Mouse (Mus musculus): ENCODE results near the gene Asb10. TPM values are rescaled to one million over a fixed set of nuclear protein-coding genes. Genes with fewer than 3 reads are reported as not detected.

Asb10 gene
- 0.23 and 0.30 TPM in 2 replicates for polyA plus RNA-seq (2014; fragmentation: Nextera tagmentation; extraction: Ambion mirVana)

DNA sequence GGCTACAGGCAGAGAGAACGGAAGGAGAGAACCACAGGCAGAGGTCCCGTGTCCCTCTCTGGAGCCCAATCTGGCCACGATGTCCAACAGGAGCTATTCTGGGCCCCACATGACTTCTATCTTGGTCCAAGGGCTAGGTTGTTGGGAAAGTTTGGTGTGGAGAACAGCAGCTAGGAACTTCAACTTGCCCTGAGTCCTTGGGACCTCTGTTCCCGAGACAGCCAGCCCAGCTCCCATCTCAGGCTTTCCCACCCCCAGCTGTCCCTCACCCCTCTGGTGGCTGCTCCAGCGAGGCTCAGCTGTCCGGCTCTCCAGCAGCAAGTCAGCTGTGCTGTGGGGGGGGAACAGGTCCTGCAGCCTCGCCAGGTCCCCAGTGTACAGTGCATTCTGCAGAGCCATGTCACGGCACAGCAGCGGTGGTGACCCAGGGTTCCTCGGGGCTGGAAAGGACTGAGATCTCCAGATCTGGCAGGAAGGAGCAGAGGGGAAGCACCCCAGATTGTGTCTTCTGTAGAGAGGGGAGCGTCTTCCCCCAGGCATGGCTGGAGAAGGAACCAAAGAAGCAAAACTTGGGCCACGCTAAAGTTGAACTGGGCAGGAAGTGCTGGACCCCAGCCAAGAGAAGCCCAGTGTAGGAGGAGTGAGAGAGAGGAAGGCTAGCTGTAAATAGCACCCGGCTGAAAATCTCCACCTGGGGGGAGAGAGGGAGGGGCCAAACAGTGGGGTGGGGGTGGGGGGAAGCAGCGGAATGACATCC is at the start of gene Asb10:
TSS of gene Asb10 (minus strand) at position 592 of the 757 bp plus-strand sequence.
- Histone ChIP-seq H3K36me3 (ENCODE audit: control insufficient read depth, insufficient read depth, low read length) (no peaks in the 10 kb centered on the region), H3K4me3 (ENCODE audit: low read depth, low read length) (no peak within 1 kb of the TSS), H3K4me1 (replicated peaks; ENCODE audit: control insufficient read depth, insufficient read depth, low read length) (peaks cover 8% of the 10 kb centered on the region; the same call in 1 of the 2 replicates), H3K4me2 (peak within 1 kb of the TSS; percentile 39), H3K9ac (ENCODE audit: low read depth, low read length) (no peak within 1 kb of the TSS), H3K27me3 (replicated peaks; ENCODE audit: control insufficient read depth, insufficient read depth, low read length) (peaks cover 22% of the 10 kb centered on the region), H3K9me3 (ENCODE audit: control insufficient read depth, low read length) (no peaks in the 10 kb centered on the region), H3K27ac (ENCODE audit: low read depth, low read length) (no peak within 1 kb of the TSS)
- WGBS = 21% methylated on average over 14 of the region's 14 CpGs
- DNase-seq (ENCODE audit: low spot score) (no peak), ATAC-seq (replicated peaks; ENCODE audit: low FRiP score) (no peak)

DNA sequence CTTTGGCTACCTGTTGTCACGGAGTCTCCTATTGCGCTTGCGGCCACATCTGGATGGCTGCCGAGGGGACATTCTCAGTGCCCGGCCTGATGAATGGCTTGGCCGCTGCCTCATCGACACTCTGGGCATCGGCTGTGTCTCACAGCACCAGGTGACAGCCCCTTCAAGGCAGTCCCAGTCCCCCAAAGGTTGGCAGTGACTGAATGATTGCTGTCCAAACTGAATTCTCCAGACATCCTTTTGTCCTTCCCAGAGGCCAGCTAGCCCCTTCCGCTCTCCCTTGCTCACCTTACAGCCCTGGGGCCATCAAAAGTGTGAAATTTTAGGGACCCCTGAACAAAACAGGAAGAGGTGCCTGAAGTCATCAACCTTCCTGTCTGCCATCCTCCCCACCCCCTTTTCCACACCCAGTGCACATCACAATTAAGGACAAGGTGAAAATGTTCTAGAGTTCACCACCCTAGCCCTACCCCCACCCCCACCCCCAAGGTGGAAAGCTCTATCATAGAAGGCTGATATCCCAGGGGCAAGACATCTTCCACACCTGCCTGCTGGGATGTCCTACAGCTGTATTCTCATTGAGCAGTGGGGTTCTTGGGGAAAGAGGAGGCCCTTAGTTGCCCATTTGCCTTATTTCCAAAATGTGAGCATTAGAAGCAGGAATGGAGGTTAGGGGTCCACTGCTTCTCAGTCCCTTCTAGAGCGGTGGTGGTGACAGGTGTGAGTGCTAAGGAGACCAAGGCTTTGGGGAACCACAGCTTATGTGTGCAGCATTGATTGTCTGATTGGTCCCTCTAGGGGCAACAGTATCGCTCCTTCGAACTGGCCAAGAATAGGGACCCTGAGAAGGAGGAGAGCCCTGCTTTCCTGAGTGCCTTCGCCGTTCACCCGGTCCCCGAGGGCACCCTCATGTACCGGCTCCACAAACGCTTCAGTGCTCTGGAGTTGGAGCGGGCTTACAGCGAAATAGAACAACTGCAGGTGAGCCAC is 49.0 kb upstream of the Asb10 start:
- ATAC-seq (replicated peaks; ENCODE audit: low FRiP score) = no peak
- H3K27me3 ChIP-seq (replicated peaks; ENCODE audit: control insufficient read depth, insufficient read depth, low read length) = peaks cover 4% of the 10 kb centered on the region; the same call in 1 of the 2 replicates
- no peaks in the 10 kb centered on the region for H3K9me3 ChIP-seq (ENCODE audit: control insufficient read depth, low read length)
- no peak overlapping the region for H3K4me2 ChIP-seq
- 0 out of 2 replicates have a peak overlapping the region, but pooled peaks have one; percentile 5 for H3K4me3 ChIP-seq (ENCODE audit: low read depth, low read length)
- no peak overlapping the region for H3K27ac ChIP-seq (ENCODE audit: low read depth, low read length)
- peaks cover 13% of the 10 kb centered on the region; the same call in 1 of the 2 replicates for H3K36me3 ChIP-seq (ENCODE audit: control insufficient read depth, insufficient read depth, low read length)
- DNase-seq (ENCODE audit: low spot score) = no peak
- peaks cover 38% of the 10 kb centered on the region for H3K4me1 ChIP-seq (replicated peaks; ENCODE audit: control insufficient read depth, insufficient read depth, low read length)
- no peak overlapping the region for H3K9ac ChIP-seq (ENCODE audit: low read depth, low read length)
- WGBS = 87% methylated on average over 20 of the region's 20 CpGs

DNA sequence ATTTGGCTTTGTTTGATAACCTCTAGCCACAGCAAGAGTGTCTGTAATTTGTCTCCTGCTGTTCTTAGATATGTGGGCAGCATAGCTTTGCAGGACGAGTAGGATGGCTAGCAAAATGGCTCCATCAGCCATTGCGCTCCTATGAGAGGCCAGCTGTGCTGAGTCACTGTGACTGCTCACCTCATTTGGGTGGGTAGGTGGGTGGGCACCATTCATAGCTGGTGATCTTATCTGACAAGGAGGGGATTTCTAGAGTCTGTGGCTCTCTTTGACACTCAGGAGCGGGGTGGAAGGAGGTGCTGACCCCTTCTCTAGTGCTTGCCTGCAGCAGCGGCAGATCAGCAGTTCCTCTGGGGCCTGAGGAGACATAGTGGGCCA is 46.4 kb upstream of the Asb10 start:
- peak overlapping the region; percentile 58 for H3K27ac ChIP-seq (ENCODE audit: low read depth, low read length)
- DNase-seq (ENCODE audit: low spot score) (no peak), ATAC-seq (replicated peaks; ENCODE audit: low FRiP score) (peak; percentile 61)
- peak overlapping the region; percentile 86 for H3K4me2 ChIP-seq
- no peaks in the 10 kb centered on the region for H3K9me3 ChIP-seq (ENCODE audit: control insufficient read depth, low read length)
- H3K27me3 ChIP-seq (replicated peaks; ENCODE audit: control insufficient read depth, insufficient read depth, low read length) = no peaks in the 10 kb centered on the region; the same call in 1 of the 2 replicates
- H3K4me1 ChIP-seq (replicated peaks; ENCODE audit: control insufficient read depth, insufficient read depth, low read length) = peaks cover 33% of the 10 kb centered on the region
- H3K36me3 ChIP-seq (ENCODE audit: control insufficient read depth, insufficient read depth, low read length) = 0 out of 2 replicates have a peak, but pooled peaks cover 9% of the 10 kb centered on the region
- H3K4me3 ChIP-seq (ENCODE audit: low read depth, low read length) = peak overlapping the region; percentile 70
- 20% methylated on average over 4 of the region's 4 CpGs for WGBS
- peak overlapping the region; percentile 70 for H3K9ac ChIP-seq (ENCODE audit: low read depth, low read length)

DNA sequence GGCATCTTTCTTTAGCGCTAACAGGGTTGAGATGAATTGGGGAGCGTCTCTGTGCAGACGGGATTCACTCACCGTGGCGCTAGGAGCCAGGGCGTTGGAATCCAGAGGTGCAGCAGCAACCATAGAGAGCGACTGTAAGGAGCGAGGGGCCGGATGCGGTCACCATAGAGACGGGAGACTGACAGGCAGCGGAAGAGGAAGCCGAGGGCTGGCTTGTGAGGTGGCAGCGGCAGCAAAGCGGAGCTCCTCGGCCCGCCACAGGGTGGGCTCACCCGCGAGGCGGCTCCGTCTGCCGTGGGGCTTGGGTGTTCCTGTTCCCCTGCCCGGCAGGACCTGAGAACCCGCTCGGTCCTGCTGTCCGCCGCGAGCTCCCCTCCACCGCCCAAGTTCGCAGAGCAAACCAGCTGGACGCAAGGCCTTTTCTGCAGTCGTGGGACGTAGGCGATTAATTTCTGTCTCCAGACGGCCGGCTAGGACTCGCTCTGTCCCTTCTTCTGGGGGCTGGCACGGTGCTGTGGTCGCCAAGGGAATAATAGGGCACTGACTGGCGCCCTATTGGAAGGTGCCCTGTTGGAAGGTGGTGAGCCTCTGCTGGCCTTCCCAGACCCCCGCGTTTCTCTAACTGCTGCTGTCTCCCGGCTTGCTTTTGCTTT is 45.9 kb upstream of the Asb10 start, which contains the start of gene Chpf2:
TSS of gene Chpf2 (plus strand) at position 195 of the 653 bp plus-strand sequence.
- peak; percentile 84 for DNase-seq (ENCODE audit: low spot score)
- H3K36me3 ChIP-seq (ENCODE audit: control insufficient read depth, insufficient read depth, low read length) = 0 out of 2 replicates have a peak, but pooled peaks cover 6% of the 10 kb centered on the region
- peak within 1 kb of the TSS; percentile 86 for H3K4me2 ChIP-seq
- H3K9ac ChIP-seq (ENCODE audit: low read depth, low read length) = peak within 1 kb of the TSS; percentile 70
- ATAC-seq (replicated peaks; ENCODE audit: low FRiP score) = peak; percentile 90
- no peaks in the 10 kb centered on the region for H3K9me3 ChIP-seq (ENCODE audit: control insufficient read depth, low read length)
- peaks cover 28% of the 10 kb centered on the region for H3K4me1 ChIP-seq (replicated peaks; ENCODE audit: control insufficient read depth, insufficient read depth, low read length)
- H3K27ac ChIP-seq (ENCODE audit: low read depth, low read length) = peak within 1 kb of the TSS; percentile 58
- H3K27me3 ChIP-seq (replicated peaks; ENCODE audit: control insufficient read depth, insufficient read depth, low read length) = no peaks in the 10 kb centered on the region
- peak within 1 kb of the TSS; percentile 70 for H3K4me3 ChIP-seq (ENCODE audit: low read depth, low read length)
- under 1% methylated on average over 43 of the region's 43 CpGs for WGBS

DNA sequence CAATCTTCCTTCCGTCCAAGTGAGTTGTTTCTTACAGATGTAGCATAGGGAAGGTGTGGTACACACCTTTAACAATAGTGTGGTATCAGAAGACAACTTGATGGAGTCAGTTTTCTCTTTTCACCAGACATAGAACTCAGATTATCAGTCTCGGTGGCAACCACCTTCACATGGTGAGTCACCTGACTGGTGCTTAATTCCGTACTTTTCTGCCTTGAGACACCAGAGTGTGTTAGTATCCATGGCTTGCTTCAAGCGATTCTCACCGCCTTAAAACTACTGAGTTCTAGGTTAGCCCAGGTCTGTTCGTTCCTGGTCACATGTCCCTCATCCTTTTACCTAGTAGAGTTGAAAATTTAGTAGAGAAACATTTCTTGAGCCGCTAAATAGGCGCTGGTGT is 45.3 kb upstream of the Asb10 start:
- ATAC-seq (replicated peaks; ENCODE audit: low FRiP score) (no peak), DNase-seq (ENCODE audit: low spot score) (no peak)
- no peaks in the 10 kb centered on the region for H3K27me3 ChIP-seq (replicated peaks; ENCODE audit: control insufficient read depth, insufficient read depth, low read length)
- H3K9me3 ChIP-seq (ENCODE audit: control insufficient read depth, low read length) = no peaks in the 10 kb centered on the region
- 14% methylated on average over 8 of the region's 8 CpGs for WGBS
- peak overlapping the region; percentile 70 for H3K9ac ChIP-seq (ENCODE audit: low read depth, low read length)
- H3K4me2 ChIP-seq = peak overlapping the region; percentile 86
- H3K36me3 ChIP-seq (ENCODE audit: control insufficient read depth, insufficient read depth, low read length) = 0 out of 2 replicates have a peak, but pooled peaks cover 4% of the 10 kb centered on the region
- peak overlapping the region; percentile 70 for H3K4me3 ChIP-seq (ENCODE audit: low read depth, low read length)
- peaks cover 23% of the 10 kb centered on the region for H3K4me1 ChIP-seq (replicated peaks; ENCODE audit: control insufficient read depth, insufficient read depth, low read length)
- peak overlapping the region; percentile 58; the same call in 1 of the 2 replicates for H3K27ac ChIP-seq (ENCODE audit: low read depth, low read length)

DNA sequence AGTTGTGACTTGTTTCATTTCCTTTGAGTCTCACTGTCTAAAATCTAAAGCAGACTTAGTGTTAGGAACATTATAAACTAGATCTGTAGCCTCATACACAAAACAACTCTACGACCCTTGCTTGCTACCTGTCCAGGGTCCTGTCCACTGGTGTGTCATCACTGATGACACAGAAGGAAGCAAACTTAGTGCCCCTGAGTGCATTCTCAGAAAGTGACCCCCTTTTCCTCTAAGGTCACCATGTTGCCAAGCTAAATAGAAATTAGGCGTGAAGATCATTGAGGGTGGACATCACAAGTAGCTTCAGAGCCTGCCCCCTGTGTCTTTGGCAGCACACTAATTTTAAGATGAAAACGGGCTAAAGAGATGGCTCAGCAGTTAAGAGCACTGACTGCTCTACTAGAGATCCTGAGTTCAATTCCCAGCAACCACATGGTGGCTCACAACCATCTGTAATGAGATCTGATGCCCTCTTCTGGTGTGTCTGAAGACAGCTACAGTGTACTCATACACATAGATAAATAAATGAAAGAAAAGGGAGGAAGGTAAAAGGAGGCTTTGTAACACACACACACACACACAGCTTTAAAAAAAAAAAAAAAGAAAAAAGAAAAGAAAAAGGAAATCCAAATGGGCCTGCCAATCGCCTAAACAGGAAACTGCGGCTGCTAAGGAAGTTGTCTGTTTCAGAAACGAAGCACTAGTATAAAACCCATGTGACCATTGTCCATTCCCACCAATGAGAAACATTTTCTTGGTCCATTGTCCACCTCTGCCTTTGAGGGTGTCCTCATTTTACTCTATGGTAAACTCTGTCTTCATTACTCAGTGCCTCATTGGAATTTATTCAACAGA is 37.6 kb upstream of the Asb10 start:
- WGBS = 41% methylated on average over 6 of the region's 6 CpGs
- peaks cover 14% of the 10 kb centered on the region for H3K36me3 ChIP-seq (ENCODE audit: control insufficient read depth, insufficient read depth, low read length)
- no peak for ATAC-seq (replicated peaks; ENCODE audit: low FRiP score)

DNA sequence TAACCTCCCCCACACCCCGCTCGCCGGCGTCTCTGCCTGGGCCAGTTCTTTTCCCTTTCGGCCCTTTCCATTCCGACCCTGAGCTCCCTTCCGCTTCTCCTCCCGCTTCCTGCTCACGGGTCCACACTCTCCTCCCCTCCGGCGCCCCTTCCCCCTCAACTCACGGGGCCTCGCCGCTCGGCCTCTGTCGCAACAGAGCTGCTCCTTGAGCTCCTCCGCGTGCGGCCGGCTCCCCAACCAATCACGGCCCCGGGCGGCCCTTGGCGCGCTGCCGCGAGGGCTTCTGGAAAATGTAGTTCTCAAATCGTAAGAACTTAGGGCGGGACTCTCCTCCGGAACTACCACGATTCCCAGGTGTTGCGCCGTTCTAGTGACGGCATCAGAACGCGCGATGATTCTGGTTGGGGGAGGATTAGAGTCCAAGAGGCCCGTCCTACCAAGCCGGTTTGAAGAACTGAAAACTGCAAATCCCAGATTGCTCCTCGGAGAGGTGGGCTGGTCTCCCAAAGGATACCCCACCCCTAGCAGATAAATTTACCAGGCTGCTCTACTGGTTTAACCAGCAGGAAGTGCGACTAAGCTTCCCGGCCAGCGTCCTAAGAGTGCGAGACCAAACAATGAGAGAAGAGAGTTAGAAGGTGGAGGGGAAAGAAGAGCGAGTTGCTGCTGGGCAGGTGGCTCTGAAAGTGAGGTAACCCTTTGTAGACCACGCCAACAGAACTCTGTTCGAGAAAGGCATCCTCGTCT is 36.6 kb upstream of the Asb10 start, which contains the start of gene Abcf2:
TSS of gene Abcf2 (minus strand) at position 285 of the 747 bp plus-strand sequence.
- Histone ChIP-seq H3K27me3 (replicated peaks; ENCODE audit: control insufficient read depth, insufficient read depth, low read length) (no peaks in the 10 kb centered on the region), H3K9me3 (ENCODE audit: control insufficient read depth, low read length) (no peaks in the 10 kb centered on the region), H3K4me2 (peak within 1 kb of the TSS; percentile 77), H3K27ac (ENCODE audit: low read depth, low read length) (peak within 1 kb of the TSS; percentile 77), H3K9ac (ENCODE audit: low read depth, low read length) (peak within 1 kb of the TSS; percentile 81), H3K36me3 (ENCODE audit: control insufficient read depth, insufficient read depth, low read length) (peaks cover 19% of the 10 kb centered on the region), H3K4me3 (ENCODE audit: low read depth, low read length) (peak within 1 kb of the TSS; percentile 72), H3K4me1 (replicated peaks; ENCODE audit: control insufficient read depth, insufficient read depth, low read length) (peaks cover 9% of the 10 kb centered on the region)
- WGBS = under 1% methylated on average over 48 of the region's 48 CpGs
- ATAC-seq (replicated peaks; ENCODE audit: low FRiP score) = peak; percentile 96
- peak; percentile 99 for DNase-seq (ENCODE audit: low spot score)

More for the DNA sequence above, 37.6 kb upstream of the Asb10 start:
- no peaks in the 10 kb centered on the region for H3K27me3 ChIP-seq (replicated peaks; ENCODE audit: control insufficient read depth, insufficient read depth, low read length)
- peak overlapping the region; percentile 77 for H3K27ac ChIP-seq (ENCODE audit: low read depth, low read length)
- no peaks in the 10 kb centered on the region for H3K9me3 ChIP-seq (ENCODE audit: control insufficient read depth, low read length)
- DNase-seq (ENCODE audit: low spot score) = no peak
- H3K9ac ChIP-seq (ENCODE audit: low read depth, low read length) = peak overlapping the region; percentile 59
- H3K4me2 ChIP-seq = peak overlapping the region; percentile 70
- H3K4me3 ChIP-seq (ENCODE audit: low read depth, low read length) = peak overlapping the region; percentile 72
- H3K4me1 ChIP-seq (replicated peaks; ENCODE audit: control insufficient read depth, insufficient read depth, low read length) = peaks cover 9% of the 10 kb centered on the region
